Mouse (Mus musculus): Measurements from ENCODE around the gene Plk5. TPM values are rescaled to one million over a fixed set of nuclear protein-coding genes. Genes with fewer than 3 reads are reported as not detected.

Plk5 gene
- polyA plus RNA-seq, 1 experiment from 2014 or later = 0.08 TPM

DNA sequence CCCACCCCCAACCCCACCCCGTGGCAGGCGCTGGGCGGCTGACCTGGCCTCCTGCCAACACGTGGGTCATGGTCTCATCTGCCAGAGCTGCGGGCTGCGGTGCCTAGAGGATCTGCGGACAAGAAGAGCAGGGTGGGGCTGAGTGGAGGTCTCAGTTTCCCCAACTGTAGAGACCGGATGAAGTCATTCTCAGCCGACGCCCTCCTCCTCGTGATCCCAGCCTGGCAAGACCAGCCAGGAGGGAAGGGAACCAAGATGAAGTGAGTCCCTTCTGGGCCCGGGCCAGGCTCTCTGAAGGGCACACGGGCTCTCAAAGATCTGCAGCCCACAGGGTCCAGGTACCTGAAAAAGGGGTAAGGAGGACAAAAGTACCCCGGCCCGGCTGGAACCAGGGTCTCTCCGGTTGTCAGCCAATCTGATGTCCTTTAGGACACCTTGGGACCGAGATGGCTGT is 8.7 kb upstream of the Plk5 start:
- no peak overlapping the region for H3K27ac ChIP-seq (ENCODE audit: low read depth)
- H3K9me3 ChIP-seq (ENCODE audit: low read length) = no peaks in the 10 kb centered on the region
- peak overlapping the region; percentile 80 for H3K4me2 ChIP-seq (ENCODE audit: low read depth, low read length)
- no peaks in the 10 kb centered on the region for H3K36me3 ChIP-seq (replicated peaks; ENCODE audit: insufficient read depth, low read length)
- TF ChIP-seq EP300 (IDR thresholded peaks at IDR 0.05; ENCODE audit: low read depth) (no peak), CTCF (IDR thresholded peaks at IDR 0.05; ENCODE audit: low read depth) (no peak)
- DNase-seq (peak; percentile 58), ATAC-seq (no peak)
- WGBS (ENCODE audit: insufficient replicate concordance) = 13% methylated on average over 17 of the region's 17 CpGs
- peaks cover 47% of the 10 kb centered on the region for H3K4me1 ChIP-seq (ENCODE audit: insufficient read depth)
- peak overlapping the region; percentile 57 for H3K9ac ChIP-seq (replicated peaks)
- peaks cover 44% of the 10 kb centered on the region for H3K27me3 ChIP-seq (ENCODE audit: insufficient read depth, low read length)
- H3K4me3 ChIP-seq (ENCODE audit: low read depth, low read length) = peak overlapping the region; percentile 46

DNA sequence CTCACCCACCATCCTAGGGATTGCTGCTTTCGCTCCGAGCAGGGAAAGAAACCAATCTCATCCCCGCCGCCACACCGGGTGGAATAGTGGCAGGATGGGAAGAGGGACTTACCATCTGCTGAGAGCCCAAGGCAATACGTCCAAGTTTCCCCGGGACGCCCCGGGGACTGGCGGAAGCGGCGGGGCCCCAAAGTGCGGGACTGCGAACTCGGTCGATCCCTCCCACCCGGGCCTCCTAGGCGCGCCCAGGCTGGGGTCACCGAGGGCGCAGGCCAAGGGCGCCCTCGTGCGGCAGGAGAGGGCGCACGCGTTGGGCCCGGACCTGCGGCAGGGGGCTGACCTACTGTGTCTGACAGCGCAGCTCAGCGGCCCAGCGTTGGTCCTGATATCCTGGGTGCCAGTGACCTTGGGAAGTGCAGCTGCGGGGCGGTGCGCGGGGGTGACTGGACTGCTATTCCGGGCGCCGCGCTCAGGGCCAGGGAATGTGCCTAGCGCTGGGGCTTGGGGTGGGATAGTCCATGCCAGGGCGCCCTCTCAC is 7.9 kb upstream of the Plk5 start, which contains the start of gene Adamtsl5:
Gene Adamtsl5, minus strand, starts transcription at position 169 of the 538 bp plus-strand sequence.
- Histone ChIP-seq H3K4me3 (ENCODE audit: low read depth, low read length) (peak within 1 kb of the TSS; percentile 46), H3K9me3 (ENCODE audit: low read length) (no peaks in the 10 kb centered on the region), H3K27ac (ENCODE audit: low read depth) (no peak within 1 kb of the TSS), H3K9ac (replicated peaks) (peak within 1 kb of the TSS; percentile 57), H3K36me3 (replicated peaks; ENCODE audit: insufficient read depth, low read length) (no peaks in the 10 kb centered on the region), H3K27me3 (ENCODE audit: insufficient read depth, low read length) (peaks cover 45% of the 10 kb centered on the region), H3K4me1 (ENCODE audit: insufficient read depth) (peaks cover 40% of the 10 kb centered on the region), H3K4me2 (ENCODE audit: low read depth, low read length) (peak within 1 kb of the TSS; percentile 80)
- WGBS (ENCODE audit: insufficient replicate concordance) = 2% methylated on average over 37 of the region's 42 CpGs
- DNase-seq (peak; percentile 82), ATAC-seq (peak; percentile 41)
- TF ChIP-seq EP300 (IDR thresholded peaks at IDR 0.05; ENCODE audit: low read depth) = no peak
- TF ChIP-seq CTCF (IDR thresholded peaks at IDR 0.05; ENCODE audit: low read depth) = peak; percentile 97

DNA sequence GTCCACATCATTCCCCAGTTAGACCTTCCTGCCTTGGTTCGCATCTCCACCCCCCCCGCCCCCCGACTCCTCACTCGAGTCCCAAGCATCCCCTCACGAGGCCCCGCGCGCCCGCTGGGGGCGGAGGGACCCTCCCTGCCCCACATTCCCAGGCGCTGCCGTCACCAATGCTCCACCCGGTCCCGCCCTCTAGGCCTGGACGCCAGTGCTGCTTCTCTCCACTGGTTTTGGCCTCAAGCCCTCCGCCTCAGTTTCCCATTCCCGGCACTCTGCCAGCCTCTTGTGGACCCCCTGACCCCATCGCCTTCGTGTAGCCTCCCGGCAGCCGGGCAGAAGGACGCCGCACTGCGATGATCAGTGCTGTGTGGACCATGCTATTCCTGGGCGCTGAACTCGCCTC is 7.3 kb upstream of the Plk5 start:
- WGBS (ENCODE audit: insufficient replicate concordance) = 18% methylated on average over 20 of the region's 26 CpGs
- H3K27ac ChIP-seq (ENCODE audit: low read depth) = no peak overlapping the region
- no peak overlapping the region for H3K4me2 ChIP-seq (ENCODE audit: low read depth, low read length)
- no peaks in the 10 kb centered on the region for H3K9me3 ChIP-seq (ENCODE audit: low read length)
- no peak overlapping the region for H3K9ac ChIP-seq (replicated peaks)
- no peak for DNase-seq
- H3K4me3 ChIP-seq (ENCODE audit: low read depth, low read length) = no peak overlapping the region
- TF ChIP-seq CTCF (IDR thresholded peaks at IDR 0.05; ENCODE audit: low read depth) (no peak), EP300 (IDR thresholded peaks at IDR 0.05; ENCODE audit: low read depth) (no peak)
- H3K4me1 ChIP-seq (ENCODE audit: insufficient read depth) = peaks cover 33% of the 10 kb centered on the region
- H3K27me3 ChIP-seq (ENCODE audit: insufficient read depth, low read length) = peaks cover 41% of the 10 kb centered on the region
- no peak for ATAC-seq
- H3K36me3 ChIP-seq (replicated peaks; ENCODE audit: insufficient read depth, low read length) = no peaks in the 10 kb centered on the region

DNA sequence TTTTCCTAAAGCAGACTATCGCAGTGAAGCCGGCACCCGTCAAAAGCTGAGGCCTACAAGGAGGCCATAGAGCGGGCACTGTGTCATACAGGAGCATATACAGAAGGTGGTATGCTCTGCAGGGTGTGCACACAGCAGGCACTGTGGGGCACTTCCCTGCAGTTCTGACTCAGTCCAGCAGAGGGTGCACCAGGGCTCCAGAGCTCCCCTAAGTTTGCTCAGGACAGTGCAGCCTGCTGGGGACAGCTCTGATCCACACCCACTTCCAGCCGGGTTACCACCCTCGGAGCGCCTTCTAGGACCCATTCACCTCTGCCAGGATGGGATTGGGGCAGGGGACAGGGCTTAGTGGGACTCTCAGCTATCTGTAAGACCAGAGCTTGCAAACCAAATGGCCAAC is 6.0 kb upstream of the Plk5 start:
- Histone ChIP-seq H3K9me3 (ENCODE audit: low read length) (no peaks in the 10 kb centered on the region), H3K27ac (ENCODE audit: low read depth) (no peak overlapping the region), H3K9ac (replicated peaks) (no peak overlapping the region), H3K27me3 (ENCODE audit: insufficient read depth, low read length) (peaks cover 43% of the 10 kb centered on the region), H3K36me3 (replicated peaks; ENCODE audit: insufficient read depth, low read length) (no peaks in the 10 kb centered on the region), H3K4me3 (ENCODE audit: low read depth, low read length) (no peak overlapping the region), H3K4me1 (ENCODE audit: insufficient read depth) (peaks cover 21% of the 10 kb centered on the region), H3K4me2 (ENCODE audit: low read depth, low read length) (no peak overlapping the region)
- DNase-seq (peak; percentile 92), ATAC-seq (peak; percentile 80)
- 1% methylated on average over 7 of the region's 7 CpGs for WGBS (ENCODE audit: insufficient replicate concordance)
- TF ChIP-seq EP300 (IDR thresholded peaks at IDR 0.05; ENCODE audit: low read depth) = no peak
- TF ChIP-seq CTCF (IDR thresholded peaks at IDR 0.05; ENCODE audit: low read depth) = peak; percentile 99

DNA sequence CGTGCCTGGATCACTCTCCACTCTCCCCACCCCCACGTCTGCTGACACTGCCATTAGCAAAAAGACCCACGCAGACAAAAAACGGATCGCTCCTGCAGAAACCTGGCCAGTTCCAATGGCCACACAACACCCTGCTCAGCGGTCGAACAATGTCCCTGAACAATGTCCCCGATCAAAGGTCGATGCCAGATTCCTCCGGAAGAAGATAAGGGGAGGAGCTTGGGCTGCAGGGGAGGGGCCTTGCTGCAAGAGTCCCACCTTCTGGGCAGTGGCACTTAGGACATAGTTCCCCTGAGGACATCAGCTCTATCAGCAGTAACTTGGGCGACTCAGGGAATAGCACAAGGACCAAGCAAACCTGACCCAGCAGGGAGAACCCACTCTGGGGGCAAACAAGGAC is 4.4 kb upstream of the Plk5 start:
- H3K4me1 ChIP-seq (ENCODE audit: insufficient read depth) = peaks cover 19% of the 10 kb centered on the region
- no peak overlapping the region for H3K9ac ChIP-seq (replicated peaks)
- DNase-seq = peak; percentile 64
- H3K9me3 ChIP-seq (ENCODE audit: low read length) = no peaks in the 10 kb centered on the region
- ATAC-seq = peak; percentile 22; the same call in 1 of the 2 replicates
- no peaks in the 10 kb centered on the region for H3K36me3 ChIP-seq (replicated peaks; ENCODE audit: insufficient read depth, low read length)
- no peak overlapping the region for H3K4me2 ChIP-seq (ENCODE audit: low read depth, low read length)
- H3K27me3 ChIP-seq (ENCODE audit: insufficient read depth, low read length) = peaks cover 59% of the 10 kb centered on the region
- TF ChIP-seq EP300 (IDR thresholded peaks at IDR 0.05; ENCODE audit: low read depth) = no peak
- no peak for TF ChIP-seq CTCF (IDR thresholded peaks at IDR 0.05; ENCODE audit: low read depth)
- 22% methylated on average over 11 of the region's 11 CpGs for WGBS (ENCODE audit: insufficient replicate concordance)
- no peak overlapping the region for H3K27ac ChIP-seq (ENCODE audit: low read depth)
- H3K4me3 ChIP-seq (ENCODE audit: low read depth, low read length) = no peak overlapping the region

DNA sequence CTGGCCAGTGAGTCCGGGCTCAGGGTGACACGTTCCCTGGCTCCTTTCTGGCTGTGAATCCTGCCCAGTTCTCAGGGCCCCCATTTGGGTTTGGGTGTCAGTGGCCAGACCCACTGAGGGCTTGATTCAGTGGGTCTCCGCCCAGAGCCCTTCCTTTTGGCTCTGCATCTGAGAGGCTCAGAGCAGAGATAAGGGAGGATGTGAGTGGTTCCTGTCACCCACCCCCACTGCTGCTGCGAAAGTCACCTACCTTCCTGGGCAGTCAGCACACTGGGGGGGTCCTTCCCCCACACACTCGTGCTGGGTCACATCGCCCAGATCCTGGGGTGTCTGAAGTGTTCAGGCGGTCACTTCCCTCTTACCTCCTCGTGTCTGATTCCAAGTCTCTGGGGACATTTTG is 3.5 kb upstream of the Plk5 start:
- Histone ChIP-seq H3K27ac (ENCODE audit: low read depth) (no peak overlapping the region), H3K36me3 (replicated peaks; ENCODE audit: insufficient read depth, low read length) (no peaks in the 10 kb centered on the region), H3K4me2 (ENCODE audit: low read depth, low read length) (no peak overlapping the region), H3K4me3 (ENCODE audit: low read depth, low read length) (no peak overlapping the region), H3K27me3 (ENCODE audit: insufficient read depth, low read length) (peaks cover 60% of the 10 kb centered on the region), H3K9ac (replicated peaks) (no peak overlapping the region), H3K9me3 (ENCODE audit: low read length) (no peaks in the 10 kb centered on the region), H3K4me1 (ENCODE audit: insufficient read depth) (peaks cover 13% of the 10 kb centered on the region)
- TF ChIP-seq CTCF (IDR thresholded peaks at IDR 0.05; ENCODE audit: low read depth) (no peak), EP300 (IDR thresholded peaks at IDR 0.05; ENCODE audit: low read depth) (no peak)
- no peak for DNase-seq
- ATAC-seq = no peak
- WGBS (ENCODE audit: insufficient replicate concordance) = 39% methylated on average over 8 of the region's 8 CpGs
